Mouse (Mus musculus) left cerebral cortex, adult 8-10 months (tissue): Measurements from ENCODE around the gene Lhx5. TPM values are rescaled to one million over a fixed set of nuclear protein-coding genes. Genes with fewer than 3 reads are reported as not detected.

Experiments
- DNase-seq, 2 experiments: peaks; one replicate each; pipeline ENCODE4 v3.0.0; 2022; ENCODE audit warnings: low spot score in 2 of 2
- total RNA-seq, 4 experiments: library from RNA; stranded (reverse); gene quantifications; 2 replicates each; pipeline ENCODE4 v1.2.4; 2022

Lhx5 gene
- total RNA-seq, 4 experiments from 2014 or later = 0.16 to 0.46 (median 0.34) TPM

DNA sequence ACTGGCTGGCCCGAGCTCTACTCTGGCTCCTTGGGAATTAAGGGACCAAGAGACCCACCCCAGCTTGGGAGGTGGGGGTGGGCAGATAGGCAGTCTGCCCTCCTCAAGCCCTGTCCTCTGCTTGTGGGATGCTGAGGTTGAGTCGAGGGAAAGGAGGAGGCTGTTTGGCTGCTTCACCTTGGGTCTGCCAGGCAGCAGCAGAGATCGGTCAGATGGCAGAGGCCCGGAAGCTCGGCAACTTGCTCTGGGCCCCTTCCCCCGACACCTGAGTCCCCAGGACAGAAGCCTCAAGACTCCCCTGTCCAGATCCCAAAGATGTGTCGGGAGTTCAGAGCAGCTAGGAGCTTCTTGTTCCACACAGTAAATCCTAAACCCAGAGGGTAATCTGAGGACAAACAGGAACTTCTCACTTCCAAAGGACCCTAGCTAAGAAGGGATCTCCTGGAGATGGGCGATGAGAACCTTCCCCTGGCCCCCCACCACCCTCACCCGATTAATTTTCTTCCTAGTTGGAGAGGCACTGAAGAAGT lies 1.1 kb downstream of the Lhx5 start:
- no peak for DNase-seq

DNA sequence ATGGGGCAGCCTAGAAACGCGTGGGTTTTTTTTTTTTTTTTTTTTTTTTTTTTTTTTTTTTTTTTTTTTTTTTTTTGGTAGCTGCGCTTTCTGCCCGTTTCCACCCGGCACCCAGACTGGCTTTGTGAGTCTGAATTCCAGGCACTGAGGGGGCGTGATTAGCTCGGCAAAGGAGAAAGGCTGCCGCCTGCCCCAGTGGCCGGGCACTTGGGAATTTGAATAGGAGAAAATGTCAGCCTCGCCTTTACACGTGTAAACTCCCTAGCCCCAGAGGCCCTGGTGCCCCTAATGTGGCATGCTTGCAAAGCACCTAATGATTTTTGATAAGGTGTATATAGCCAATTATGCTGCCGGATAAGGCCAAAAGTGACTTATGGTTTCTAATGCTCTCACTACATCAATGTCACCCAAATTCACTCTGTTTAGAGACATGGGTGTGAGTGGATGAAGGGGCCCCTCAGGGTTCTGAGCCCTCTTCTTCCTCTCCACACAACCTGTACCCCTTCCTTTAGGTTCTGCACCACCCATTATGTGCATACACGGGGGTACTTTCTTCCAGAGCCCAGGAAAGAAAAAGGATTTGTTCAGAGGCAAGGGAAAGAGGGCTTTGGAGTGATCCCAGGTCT lies 1.7 kb downstream of the Lhx5 start:
- no peak for DNase-seq

DNA sequence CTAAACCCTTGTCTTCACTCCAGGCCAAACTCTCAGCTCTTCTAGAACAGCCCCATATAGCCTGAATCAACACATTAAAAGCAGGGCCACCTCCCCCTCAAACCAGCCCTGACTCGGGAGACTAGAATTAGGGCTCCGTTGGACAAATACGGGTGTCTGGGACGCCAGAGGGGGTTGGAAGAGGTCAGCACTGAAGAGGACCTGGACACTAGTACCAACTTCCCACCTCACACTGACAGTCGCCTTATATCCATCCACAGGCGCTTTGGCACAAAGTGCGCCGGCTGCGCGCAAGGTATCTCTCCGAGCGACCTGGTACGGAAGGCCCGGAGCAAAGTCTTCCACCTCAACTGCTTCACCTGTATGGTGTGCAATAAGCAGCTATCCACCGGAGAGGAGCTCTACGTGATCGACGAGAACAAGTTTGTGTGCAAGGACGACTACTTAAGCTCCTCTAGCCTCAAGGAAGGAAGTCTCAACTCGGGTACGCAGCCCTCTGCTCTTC lies 2.8 kb downstream of the Lhx5 start:
- no peak for DNase-seq

DNA sequence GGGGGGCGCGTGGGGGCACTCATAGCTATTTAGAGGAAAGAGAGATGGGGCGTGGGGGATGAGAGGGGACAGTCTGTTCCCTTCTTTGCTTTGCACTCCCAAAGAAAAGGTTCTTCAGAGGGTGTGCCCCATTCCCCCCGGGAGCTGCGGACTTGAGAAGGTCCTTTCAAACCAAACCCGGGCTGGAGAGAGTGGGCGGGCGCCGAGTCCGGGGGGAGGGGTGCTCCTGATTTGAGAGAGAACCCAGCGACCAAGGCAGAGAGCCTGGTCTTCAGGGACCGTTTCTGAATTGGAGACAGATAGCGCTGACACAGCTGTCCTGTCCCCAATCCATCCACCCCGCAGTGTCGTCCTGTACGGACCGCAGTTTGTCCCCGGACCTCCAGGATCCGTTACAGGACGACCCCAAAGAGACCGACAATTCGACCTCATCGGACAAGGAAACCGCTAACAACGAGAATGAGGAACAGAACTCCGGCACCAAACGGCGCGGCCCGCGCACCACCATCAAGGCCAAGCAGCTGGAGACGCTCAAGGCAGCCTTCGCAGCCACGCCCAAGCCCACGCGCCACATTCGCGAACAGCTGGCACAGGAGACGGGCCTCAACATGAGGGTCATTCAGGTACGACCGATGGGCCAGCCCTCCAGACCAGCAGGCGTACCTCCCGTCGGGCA lies 3.6 kb downstream of the Lhx5 start:
- DNase-seq = no peak

DNA sequence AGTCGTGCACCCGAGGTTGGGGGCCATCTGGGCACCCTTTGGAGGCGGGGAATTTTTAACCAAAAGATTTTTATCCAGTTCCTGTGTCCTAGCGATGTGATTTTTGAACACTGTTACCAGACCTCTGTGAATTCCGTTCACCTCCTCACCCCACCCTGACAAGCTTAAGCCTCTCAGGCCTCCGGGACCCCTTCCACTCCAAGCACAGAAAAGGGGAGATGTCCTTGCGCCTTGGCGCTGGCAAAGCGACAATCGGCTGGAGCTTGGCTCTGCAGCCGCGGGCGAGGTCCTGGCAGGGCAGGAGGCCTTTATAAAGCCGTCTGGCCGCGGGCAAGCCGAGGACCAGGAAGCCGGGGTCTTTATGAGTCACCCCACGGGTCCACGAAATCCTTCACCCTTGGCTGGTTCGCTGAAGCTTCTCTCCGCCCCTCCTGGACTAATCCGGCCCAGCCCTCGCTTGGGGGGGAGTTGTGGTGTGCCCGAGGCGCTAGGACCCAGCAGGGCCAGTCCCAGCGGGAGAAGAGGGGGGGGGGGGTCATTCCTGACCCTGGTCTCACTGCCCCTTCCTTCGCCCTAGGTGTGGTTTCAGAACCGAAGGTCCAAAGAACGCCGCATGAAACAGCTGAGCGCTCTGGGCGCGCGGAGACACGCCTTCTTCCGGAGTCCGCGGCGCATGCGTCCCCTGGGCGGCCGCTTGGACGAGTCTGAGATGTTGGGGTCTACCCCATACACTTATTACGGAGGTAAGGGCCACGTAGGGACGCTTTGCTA lies 4.4 kb downstream of the Lhx5 start:
- DNase-seq = no peak

GRCm38 (mm10) chr5:120436885-120437495 lies 5.5 kb downstream of the Lhx5 start:
- no peak for DNase-seq

- DNase-seq = no peak
Measured at GRCm38 (mm10) chr5:120437539-120437938, 6.0 kb downstream of the Lhx5 start.

DNA sequence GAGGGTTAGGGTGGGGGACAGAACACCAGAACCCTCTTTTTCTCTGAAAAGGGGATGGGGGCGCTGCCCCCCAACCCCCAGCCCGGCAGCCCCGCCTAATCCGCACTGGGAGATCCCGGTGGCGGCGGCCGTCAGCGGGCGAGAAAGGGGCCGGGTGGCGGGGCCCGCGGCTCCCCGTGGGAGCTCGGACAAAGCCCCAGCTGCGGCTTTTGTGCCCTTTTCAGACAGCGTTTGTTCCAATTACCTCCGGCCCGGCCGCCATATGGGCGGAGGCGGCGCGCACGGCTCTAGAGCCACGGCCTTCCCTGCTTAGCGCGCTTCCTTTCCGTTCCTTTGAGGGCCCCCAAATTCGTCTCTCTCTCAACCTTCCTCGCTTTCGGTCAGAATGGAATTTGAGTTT lies 6.5 kb downstream of the Lhx5 start:
- DNase-seq = no peak

DNA sequence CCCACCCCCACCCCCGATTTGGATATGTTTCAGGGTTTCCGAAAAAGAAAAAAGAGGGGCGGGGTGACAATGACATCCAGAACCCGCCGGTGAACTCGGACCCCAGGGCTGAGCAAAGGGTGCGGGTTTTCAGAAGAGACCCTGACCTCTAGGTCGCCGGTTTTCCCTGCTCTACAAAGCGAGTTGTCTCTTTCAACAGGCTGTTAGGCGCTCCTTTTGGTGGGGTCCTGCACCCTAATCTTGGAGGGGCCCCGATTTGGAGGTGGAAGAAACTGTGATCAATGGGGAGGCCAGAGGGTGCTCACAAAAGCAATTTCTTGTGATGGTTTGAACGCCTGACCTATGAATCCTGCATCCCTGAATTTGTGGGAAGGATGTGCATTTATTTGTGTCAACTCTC lies 7.0 kb downstream of the Lhx5 start:
- DNase-seq = no peak

GRCm38 (mm10) chr5:120438991-120439710 lies 7.7 kb downstream of the Lhx5 start:
- no peak for DNase-seq

DNA sequence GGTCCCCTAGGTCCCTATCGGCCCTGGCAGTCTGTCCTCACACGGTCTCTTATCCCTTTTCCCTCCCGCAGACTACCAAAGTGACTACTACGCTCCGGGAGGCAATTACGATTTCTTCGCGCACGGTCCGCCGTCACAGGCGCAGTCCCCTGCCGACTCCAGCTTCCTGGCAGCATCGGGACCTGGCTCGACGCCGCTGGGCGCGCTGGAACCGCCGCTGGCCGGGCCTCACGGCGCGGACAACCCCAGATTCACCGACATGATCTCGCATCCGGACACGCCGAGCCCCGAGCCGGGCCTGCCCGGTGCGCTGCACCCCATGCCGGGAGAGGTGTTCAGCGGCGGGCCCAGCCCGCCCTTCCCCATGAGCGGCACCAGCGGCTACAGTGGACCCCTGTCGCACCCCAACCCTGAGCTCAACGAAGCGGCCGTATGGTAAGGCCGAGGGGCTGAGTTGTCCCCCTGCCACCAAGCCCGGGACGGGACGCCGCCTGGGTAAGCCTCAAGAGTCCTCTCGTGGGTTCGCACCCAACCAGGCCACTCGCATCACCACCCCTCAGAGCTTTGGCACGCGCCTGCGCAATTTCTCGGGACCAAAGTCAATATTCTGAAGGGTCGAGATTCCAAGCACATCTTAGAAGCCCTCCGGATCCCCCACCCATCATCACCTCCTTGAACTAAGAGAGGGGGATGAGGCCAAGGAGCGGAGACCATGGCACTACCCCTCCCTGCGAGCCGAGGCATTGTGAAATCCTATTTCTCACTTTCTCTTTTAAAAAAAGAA lies 8.6 kb downstream of the Lhx5 start:
- DNase-seq = no peak

DNA sequence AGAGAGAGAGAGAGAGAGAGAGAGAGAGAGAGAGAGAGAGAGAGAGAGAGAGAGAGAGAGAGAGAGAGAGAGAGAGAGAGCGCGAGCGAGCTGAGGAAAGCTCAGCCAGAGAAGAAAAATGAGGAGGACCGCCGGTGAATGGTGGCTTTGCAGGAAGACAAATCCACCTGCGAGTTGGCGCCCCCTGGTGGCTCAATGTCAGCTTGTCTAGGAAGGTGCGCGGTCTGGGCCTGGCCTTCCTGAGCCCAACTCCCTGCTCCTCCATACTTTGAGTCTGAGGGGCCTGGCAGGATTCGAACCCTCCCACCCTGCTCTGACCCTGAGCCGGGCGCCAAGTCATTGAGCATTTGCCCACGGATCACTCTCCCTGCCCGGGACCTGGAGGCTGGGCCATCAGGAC lies 9.2 kb downstream of the Lhx5 start:
- peak; percentile 58 to 85 for DNase-seq

DNA sequence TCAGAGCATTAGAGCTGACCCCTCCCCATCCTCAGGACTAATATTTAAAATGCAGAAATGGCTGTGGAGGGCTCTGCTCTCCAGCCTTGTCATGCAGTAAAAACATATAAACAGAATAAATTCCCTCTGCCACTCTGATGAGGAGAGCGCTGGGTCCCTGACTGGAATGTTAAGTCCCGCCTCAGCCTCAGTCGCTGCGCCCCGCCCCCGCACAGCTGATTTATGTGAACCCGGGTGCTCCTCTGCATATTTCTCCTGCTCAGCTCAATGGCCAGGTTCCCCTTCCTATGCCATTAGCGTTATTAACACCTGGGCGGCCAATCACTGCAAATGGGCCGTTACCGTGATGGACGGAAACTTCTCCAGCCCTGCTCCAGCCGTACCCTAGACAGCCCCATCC lies 15.8 kb downstream of the Lhx5 start:
- no peak for DNase-seq

DNA sequence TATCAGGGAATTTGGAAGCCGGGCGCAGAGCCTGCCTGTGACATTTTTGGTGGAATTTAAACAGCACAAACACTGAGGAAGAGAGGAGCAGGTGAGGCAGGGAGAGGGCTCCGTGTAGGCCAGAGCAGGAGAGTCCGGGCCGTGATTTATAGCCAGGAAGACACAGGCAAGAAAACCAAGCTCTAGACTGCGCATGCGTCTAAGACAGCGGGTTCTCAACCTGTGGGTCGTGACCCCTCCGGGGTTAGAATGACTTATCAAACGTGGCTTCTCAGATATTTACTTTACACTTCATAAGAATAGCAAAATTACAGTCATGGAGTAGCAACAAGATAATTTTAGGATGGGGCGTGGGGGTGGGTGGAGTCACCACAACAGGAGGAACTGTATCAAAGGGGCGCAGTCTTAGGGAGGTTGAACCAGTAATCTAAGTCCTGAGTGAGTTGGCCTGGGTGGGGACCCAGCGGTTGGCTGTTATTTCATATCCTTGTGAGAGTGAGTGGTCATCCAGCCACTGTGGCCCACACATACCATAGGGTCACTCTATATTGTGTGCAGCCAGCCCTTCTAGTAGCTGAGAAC lies 23.3 kb downstream of the Lhx5 start:
- DNase-seq = no peak

DNA sequence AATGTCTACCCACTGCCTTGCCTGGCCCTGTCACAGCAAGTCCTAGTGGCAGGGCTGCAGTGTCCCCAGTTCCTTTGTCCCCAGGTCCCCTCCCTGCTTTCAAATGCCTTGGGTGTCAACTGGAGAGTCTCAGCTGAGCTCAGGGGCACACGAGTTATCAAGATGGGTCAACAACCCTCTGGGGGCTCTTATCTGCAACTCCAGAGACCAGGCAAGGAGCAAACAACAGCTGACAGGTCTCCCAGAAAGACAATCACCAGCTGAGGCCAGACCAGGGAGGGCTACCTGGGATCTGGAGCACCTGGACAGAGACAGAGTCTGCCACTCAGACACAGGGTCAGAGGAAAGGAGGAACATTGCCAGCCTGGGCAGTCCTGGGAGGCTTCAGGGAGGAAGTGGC lies 24.8 kb downstream of the Lhx5 start:
- no peak for DNase-seq

DNA sequence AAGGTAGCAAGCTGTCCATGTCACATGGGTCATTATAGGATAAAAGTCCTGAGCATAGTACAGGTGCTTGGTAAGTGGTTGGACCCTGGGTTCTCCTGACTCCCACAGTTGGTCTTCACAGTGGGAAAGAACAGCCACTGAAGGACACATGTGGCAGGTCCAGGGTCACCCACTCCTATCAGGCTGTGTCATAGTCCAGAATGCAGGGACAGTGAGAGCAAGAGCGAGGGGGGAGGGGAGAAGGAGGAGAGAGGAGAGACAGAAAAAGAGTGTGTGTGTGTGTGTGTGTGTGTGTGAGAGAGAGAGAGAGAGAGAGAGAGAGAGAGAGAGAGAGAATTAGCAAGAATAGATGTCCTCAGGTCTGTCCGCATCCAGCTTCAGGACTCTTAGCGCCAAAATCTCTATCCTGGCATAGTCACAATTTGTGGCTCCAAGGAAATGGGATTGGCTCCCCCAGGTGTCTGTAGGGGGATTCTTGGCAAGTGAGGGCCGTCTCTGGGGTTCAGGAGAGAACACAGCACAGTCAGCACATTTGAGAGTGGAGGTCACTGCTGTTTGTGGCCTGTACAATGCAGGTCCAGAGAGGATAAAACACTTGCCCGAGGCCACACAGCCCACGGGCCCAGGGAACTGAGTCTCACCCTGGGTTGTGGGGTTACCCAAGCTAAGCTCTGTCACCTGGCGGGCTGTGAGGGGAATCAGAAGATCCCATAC lies 25.5 kb downstream of the Lhx5 start:
- no peak for DNase-seq

GRCm38 (mm10) chr5:120457628-120458027 lies 26.1 kb downstream of the Lhx5 start:
- DNase-seq = no peak

DNA sequence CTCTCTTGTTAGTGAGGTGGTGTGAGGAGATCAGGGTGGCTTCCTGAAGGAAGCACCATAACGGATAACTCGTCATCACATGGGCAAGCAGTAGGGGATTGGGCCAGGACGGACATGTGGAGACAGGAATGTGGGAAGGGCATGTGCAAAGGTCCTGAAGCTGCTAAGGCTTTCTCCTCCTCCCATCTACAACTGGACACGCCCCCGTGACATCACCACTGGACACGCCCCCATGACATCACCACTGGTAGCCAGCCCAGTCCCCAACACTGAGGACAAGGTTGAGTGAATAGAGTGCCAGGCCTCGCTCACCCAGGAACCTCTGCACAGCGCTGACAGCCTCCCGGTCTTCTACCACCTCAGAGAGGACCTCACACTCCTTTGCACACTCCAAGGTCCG lies 27.6 kb downstream of the Lhx5 start:
- no peak for DNase-seq

GRCm38 (mm10) chr5:120461902-120462301 lies 30.4 kb downstream of the Lhx5 start:
- DNase-seq = no peak
